Mouse (Mus musculus): ENCODE measurements around the gene Dapk2. TPM values are rescaled to one million over a fixed set of nuclear protein-coding genes. Genes with fewer than 3 reads are reported as not detected.

The Dapk2 gene
- total and polyA plus RNA-seq, 3 experiments, result 7.5 to 24.4 (median 9.8) TPM

DNA sequence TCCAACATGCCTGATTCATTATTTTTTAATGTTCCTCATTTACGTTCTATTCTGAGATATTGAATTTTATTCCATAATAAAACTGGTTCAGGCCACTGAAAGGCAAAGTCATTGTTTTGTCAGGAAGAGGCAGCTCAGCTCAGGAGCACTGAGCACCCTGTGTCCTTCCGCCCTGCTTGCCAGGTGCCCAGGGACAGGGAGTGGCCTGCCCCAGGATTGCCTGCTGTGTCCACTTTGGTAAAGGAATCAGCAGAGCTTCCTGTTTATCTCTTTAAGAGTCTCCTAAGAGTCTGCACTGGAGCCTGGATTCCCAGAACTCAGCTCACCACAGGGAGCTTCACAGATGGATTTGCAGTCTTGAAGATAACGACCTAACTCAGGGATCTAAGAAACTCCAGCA lies 153.4 kb downstream of the Dapk2 start:
- H3K36me3 ChIP-seq (replicated peaks), result no peaks in the 10 kb centered on the region
- peaks cover 12% of the 10 kb centered on the region for H3K4me1 ChIP-seq (ENCODE audit: insufficient read depth, low read depth, low read length)
- H3K4me3 ChIP-seq (ENCODE audit: low read depth, low read length), result no peak overlapping the region
- no peaks in the 10 kb centered on the region for H3K9me3 ChIP-seq (replicated peaks)
- no peak for DNase-seq (ENCODE audit: low spot score)
- H3K27me3 ChIP-seq (ENCODE audit: insufficient read depth, low read length), result peaks cover 11% of the 10 kb centered on the region
- ATAC-seq (ENCODE audit: extremely low read depth, insufficient number of reproducible peaks, low FRiP score, poor library complexity, severe bottlenecking), result no peak; the same call in 1 of the 2 replicates
- TF ChIP-seq GATA1 (IDR thresholded peaks at IDR 0.05; ENCODE audit: borderline replicate concordance, low read length) (no peak), CTCF (IDR thresholded peaks at IDR 0.05; ENCODE audit: low read depth, low read length) (no peak)

DNA sequence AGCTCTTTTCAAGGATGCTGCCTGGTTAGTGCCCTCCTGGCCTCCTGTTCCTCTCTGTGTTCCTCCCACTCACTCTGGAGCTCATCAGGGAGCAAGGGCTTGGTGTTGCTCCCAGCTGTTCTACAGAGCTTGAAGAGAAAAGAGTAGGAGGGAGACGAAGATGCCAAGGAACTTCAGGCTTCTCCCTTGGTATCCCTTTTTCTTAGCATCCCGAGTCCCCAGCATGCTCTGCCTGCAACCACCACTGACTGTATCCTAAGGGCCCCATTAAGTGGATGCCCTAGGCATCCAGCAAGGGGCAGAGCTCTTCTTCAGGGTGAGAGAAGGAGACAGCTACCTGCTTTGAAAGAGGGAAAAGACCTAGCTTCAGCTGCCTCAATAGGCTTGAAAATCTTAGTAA lies 158.6 kb downstream of the Dapk2 start:
- no peak for ATAC-seq (ENCODE audit: extremely low read depth, insufficient number of reproducible peaks, low FRiP score, poor library complexity, severe bottlenecking)

More for the DNA sequence above, 158.6 kb downstream of the Dapk2 start:
- TF ChIP-seq GATA1 (IDR thresholded peaks at IDR 0.05; ENCODE audit: borderline replicate concordance, low read length) (no peak), CTCF (IDR thresholded peaks at IDR 0.05; ENCODE audit: low read depth, low read length) (no peak), TAL1 (conservative IDR thresholded peaks at IDR 0.05; ENCODE audit: low read depth, low read length) (no peak), GATA2 (IDR thresholded peaks at IDR 0.05; ENCODE audit: borderline replicate concordance, low read depth, low read length) (no peak), POLR2AphosphoS5 (IDR thresholded peaks at IDR 0.05; ENCODE audit: insufficient replicate concordance, low read depth, low read length) (no peak)
- DNase-seq (ENCODE audit: low spot score), result no peak
- Histone ChIP-seq H3K4me1 (ENCODE audit: insufficient read depth, low read depth, low read length) (peaks cover 8% of the 10 kb centered on the region), H3K27me3 (ENCODE audit: insufficient read depth, low read length) (peaks cover 20% of the 10 kb centered on the region), H3K36me3 (replicated peaks) (no peaks in the 10 kb centered on the region), H3K4me3 (ENCODE audit: low read depth, low read length) (no peak overlapping the region), H3K9me3 (replicated peaks) (no peaks in the 10 kb centered on the region)

Other genes with a start within 250 kb of the Dapk2 start
- 31.9 and 40.5 TPM in 2 replicates for gene Trip4, start 249.4 kb upstream of the Dapk2 start, total RNA-seq (2014; fragmentation: Nextera tagmentation)
- 24.4 and 24.7 TPM in 2 replicates for gene Trip4, start 249.4 kb upstream of the Dapk2 start, total RNA-seq (2017)
- 2.6 and 5.2 TPM in 2 replicates for gene Trip4, start 249.4 kb upstream of the Dapk2 start, polyA plus RNA-seq (2012)
- gene Csnk1g1, start 249.3 kb upstream of the Dapk2 start, total RNA-seq (2014; fragmentation: Nextera tagmentation), result 63.9 and 81.9 TPM in 2 replicates
- gene Csnk1g1, start 249.3 kb upstream of the Dapk2 start, total RNA-seq (2017), result 25.4 and 34.1 TPM in 2 replicates
- 8.7 and 9.5 TPM in 2 replicates for gene Csnk1g1, start 249.3 kb upstream of the Dapk2 start, polyA plus RNA-seq (2012)
- 261 and 293 TPM in 2 replicates for gene Ppib, start 98.0 kb upstream of the Dapk2 start, total RNA-seq (2014; fragmentation: Nextera tagmentation)
- 400 and 413 TPM in 2 replicates for gene Ppib, start 98.0 kb upstream of the Dapk2 start, total RNA-seq (2017)
- 60.8 and 112 TPM in 2 replicates for gene Ppib, start 98.0 kb upstream of the Dapk2 start, polyA plus RNA-seq (2012)
- gene Snx22, start 88.5 kb upstream of the Dapk2 start, total RNA-seq (2014; fragmentation: Nextera tagmentation), result 15.0 TPM in 1 of 2 replicates, not detected in the other
- gene Snx22, start 88.5 kb upstream of the Dapk2 start, total RNA-seq (2017), result 0.41 and 0.49 TPM in 2 replicates
- gene Snx22, start 88.5 kb upstream of the Dapk2 start, polyA plus RNA-seq (2012), result not detected in 2 replicates
- gene Snx1, start 31.6 kb upstream of the Dapk2 start, total RNA-seq (2014; fragmentation: Nextera tagmentation), result 71.3 and 81.1 TPM in 2 replicates
- gene Snx1, start 31.6 kb upstream of the Dapk2 start, total RNA-seq (2017), result 230 and 242 TPM in 2 replicates
- 227 and 276 TPM in 2 replicates for gene Snx1, start 31.6 kb upstream of the Dapk2 start, polyA plus RNA-seq (2012)
- 176 and 189 TPM in 2 replicates for gene Ciao2a, start 31.6 kb upstream of the Dapk2 start, total RNA-seq (2014; fragmentation: Nextera tagmentation)
- 258 and 270 TPM in 2 replicates for gene Ciao2a, start 31.6 kb upstream of the Dapk2 start, total RNA-seq (2017)
- 15.9 and 30.0 TPM in 2 replicates for gene Ciao2a, start 31.6 kb upstream of the Dapk2 start, polyA plus RNA-seq (2012)
- 99.8 and 160 TPM in 2 replicates for gene Herc1, start 192.2 kb downstream of the Dapk2 start, total RNA-seq (2014; fragmentation: Nextera tagmentation)
- 91.7 and 105 TPM in 2 replicates for gene Herc1, start 192.2 kb downstream of the Dapk2 start, total RNA-seq (2017)
- 4.0 and 7.0 TPM in 2 replicates for gene Herc1, start 192.2 kb downstream of the Dapk2 start, polyA plus RNA-seq (2012)

All from G1E (cell line).